Mouse (Mus musculus): ENCODE data around the gene En2. TPM values are rescaled to one million over a fixed set of nuclear protein-coding genes. Genes with fewer than 3 reads are reported as not detected.

En2 gene
- polyA plus RNA-seq, 1 experiment from 2014 or later: not detected

DNA sequence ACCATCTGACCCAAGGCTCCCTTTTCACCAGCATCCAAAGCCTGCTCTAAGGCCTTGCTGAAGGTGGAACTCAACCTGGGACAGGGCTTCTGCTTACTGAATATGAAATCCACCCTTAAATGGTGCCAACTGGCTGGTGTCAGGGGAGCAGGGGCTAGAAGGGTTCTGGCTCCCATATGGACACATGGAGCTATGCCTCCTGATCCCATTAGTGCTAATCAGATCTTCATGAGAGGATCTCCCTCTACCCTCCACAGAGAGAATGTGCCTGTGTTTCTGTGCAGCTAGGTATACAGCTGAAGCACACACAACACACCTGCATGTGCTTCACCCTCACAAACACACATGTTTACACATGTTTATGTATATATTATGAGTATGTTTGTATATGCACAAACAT lies 20.9 kb upstream of the En2 start:
- ATAC-seq: no peak
- Histone ChIP-seq H3K27me3 (replicated peaks) (peaks cover 30% of the 10 kb centered on the region), H3K9me3 (replicated peaks) (no peaks in the 10 kb centered on the region), H3K36me3 (no peaks in the 10 kb centered on the region), H3K9ac (no peak overlapping the region), H3K4me1 (no peaks in the 10 kb centered on the region), H3K4me3 (no peak overlapping the region), H3K27ac (no peak overlapping the region), H3K4me2 (no peak overlapping the region)

- Histone ChIP-seq H3K4me1 (no peaks in the 10 kb centered on the region), H3K9ac (no peak overlapping the region), H3K36me3 (no peaks in the 10 kb centered on the region), H3K27ac (no peak overlapping the region), H3K27me3 (replicated peaks) (peaks cover 39% of the 10 kb centered on the region), H3K9me3 (replicated peaks) (no peaks in the 10 kb centered on the region), H3K4me2 (no peak overlapping the region), H3K4me3 (no peak overlapping the region)
- 65% methylated on average over 8 of the region's 8 CpGs for WGBS (ENCODE audit: insufficient replicate concordance)
- ATAC-seq: no peak
Measured at GRCm38 (mm10) chr5:28146018-28146417, 19.5 kb upstream of the En2 start.

GRCm38 (mm10) chr5:28148473-28148872 lies 17.0 kb upstream of the En2 start:
- WGBS (ENCODE audit: insufficient replicate concordance): 42% methylated on average over 3 of the region's 3 CpGs
- Histone ChIP-seq H3K4me1 (no peaks in the 10 kb centered on the region), H3K4me3 (no peak overlapping the region), H3K36me3 (no peaks in the 10 kb centered on the region), H3K27me3 (replicated peaks) (peaks cover 54% of the 10 kb centered on the region), H3K27ac (no peak overlapping the region), H3K9me3 (replicated peaks) (no peaks in the 10 kb centered on the region), H3K4me2 (no peak overlapping the region), H3K9ac (no peak overlapping the region)
- no peak for ATAC-seq

DNA sequence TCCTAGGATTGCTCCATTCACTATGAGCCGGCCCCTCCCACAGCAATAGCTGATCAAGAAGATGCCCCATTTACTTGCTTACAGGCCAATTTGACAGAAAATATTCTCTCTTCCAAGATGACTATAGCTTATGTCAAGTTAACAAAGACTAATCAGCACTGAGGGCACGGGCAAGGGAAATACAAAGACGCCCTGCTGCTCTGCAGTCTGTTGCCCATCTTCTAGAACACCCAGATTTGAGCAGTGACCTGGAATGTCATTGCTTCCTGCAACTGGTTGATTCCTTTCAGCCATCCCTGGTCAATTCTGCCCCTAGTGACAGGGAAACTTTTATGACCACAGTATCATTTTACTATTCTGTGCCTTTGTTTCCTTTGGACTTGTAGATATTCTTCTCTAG lies 16.1 kb upstream of the En2 start:
- 50% methylated on average over 3 of the region's 3 CpGs for WGBS (ENCODE audit: insufficient replicate concordance)

DNA sequence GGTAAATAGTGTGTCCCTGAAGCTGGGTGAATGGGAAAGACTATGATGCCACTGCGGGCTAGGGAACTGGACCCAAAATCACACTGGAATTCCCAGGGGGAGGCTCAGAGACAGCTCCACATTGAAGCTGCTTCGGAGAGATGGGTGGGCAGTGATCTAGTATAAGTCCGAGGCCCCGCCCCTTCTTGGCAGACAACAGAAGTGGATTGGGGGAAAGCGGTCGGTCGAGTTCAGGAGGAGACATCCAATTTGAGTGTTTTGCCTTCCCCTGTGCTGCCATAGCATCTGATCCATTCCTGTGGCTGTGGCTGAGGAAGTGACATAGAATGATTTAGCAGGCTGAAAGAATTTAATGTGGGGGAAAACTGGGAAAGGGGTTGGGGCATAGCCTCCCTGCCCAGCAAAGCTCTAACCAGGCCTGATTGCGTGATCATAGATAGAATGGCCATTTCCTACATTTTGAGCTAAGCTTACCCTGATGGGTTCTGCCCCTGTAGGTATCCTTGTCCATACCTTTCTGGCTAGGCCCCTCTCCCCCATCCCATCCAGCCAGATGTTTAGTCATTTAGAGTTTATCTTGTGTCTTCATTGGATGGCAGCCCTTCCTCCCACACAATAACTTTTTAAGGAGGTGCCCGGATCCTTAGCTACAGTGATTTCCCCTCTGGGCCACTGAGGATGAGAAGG lies 8.3 kb upstream of the En2 start:
- Histone ChIP-seq H3K9ac (no peak overlapping the region), H3K36me3 (no peaks in the 10 kb centered on the region), H3K4me2 (no peak overlapping the region), H3K4me3 (no peak overlapping the region), H3K9me3 (replicated peaks) (no peaks in the 10 kb centered on the region), H3K27ac (no peak overlapping the region), H3K27me3 (replicated peaks) (peaks cover 98% of the 10 kb centered on the region), H3K4me1 (no peaks in the 10 kb centered on the region)
- ATAC-seq: no peak
- WGBS (ENCODE audit: insufficient replicate concordance): 5% methylated on average over 9 of the region's 9 CpGs

More for the DNA sequence above, 16.1 kb upstream of the En2 start:
- H3K4me3 ChIP-seq: no peak overlapping the region
- H3K9me3 ChIP-seq (replicated peaks): no peaks in the 10 kb centered on the region
- no peak for ATAC-seq
- no peaks in the 10 kb centered on the region for H3K4me1 ChIP-seq
- peaks cover 62% of the 10 kb centered on the region for H3K27me3 ChIP-seq (replicated peaks)
- H3K36me3 ChIP-seq: no peaks in the 10 kb centered on the region
- H3K9ac ChIP-seq: no peak overlapping the region
- H3K27ac ChIP-seq: no peak overlapping the region
- no peak overlapping the region for H3K4me2 ChIP-seq

- Histone ChIP-seq H3K4me1 (no peaks in the 10 kb centered on the region), H3K4me2 (no peak overlapping the region)
Measured at GRCm38 (mm10) chr5:28157781-28158180, 7.7 kb upstream of the En2 start.

DNA sequence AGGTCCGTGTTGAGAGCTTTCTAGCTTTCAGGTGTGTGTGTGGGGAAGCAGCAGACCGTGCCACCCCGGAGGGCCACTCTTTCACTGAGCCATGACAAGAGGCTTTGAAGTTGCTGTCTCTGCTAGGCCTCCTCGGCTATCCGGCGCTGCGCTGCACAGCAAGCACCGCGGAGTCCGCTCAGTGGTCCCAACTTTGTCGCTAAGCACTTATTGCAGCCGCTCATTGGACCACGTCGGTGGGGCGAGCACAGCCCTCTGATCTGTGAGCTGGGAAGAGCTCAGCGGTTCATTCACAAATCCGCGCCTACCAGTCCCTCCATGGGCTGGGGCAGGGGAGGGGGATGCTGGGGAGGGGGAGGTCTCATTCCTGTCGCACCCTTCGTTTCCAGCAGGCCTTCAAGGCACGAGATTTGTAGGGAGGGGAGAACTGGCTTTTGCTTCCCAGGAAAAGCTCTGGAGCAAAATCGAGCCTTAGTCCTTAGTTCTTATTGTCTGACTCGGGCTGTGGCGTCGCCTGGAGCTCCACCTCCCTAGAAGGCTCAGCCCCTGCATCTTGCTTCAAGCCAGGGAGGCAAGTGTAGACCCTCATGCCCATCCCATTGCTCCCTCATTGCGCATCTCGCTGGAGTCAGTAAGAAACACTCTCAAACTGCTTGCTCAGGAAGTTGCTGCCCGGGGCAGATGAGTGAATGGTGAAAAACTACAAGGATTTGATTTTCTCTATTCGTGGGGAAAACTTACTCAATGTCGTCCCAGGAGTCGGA lies 7.0 kb upstream of the En2 start:
- no peak overlapping the region for H3K4me2 ChIP-seq
- WGBS (ENCODE audit: insufficient replicate concordance): 3% methylated on average over 31 of the region's 31 CpGs
- H3K9me3 ChIP-seq (replicated peaks): no peaks in the 10 kb centered on the region
- no peak overlapping the region for H3K9ac ChIP-seq
- H3K36me3 ChIP-seq: no peaks in the 10 kb centered on the region
- no peak for ATAC-seq
- no peak overlapping the region for H3K27ac ChIP-seq
- H3K27me3 ChIP-seq (replicated peaks): peaks cover 98% of the 10 kb centered on the region
- H3K4me3 ChIP-seq: no peak overlapping the region
- no peaks in the 10 kb centered on the region for H3K4me1 ChIP-seq

More at GRCm38 (mm10) chr5:28157781-28158180, 7.7 kb upstream of the En2 start:
- WGBS (ENCODE audit: insufficient replicate concordance): 6% methylated on average over 17 of the region's 17 CpGs
- H3K4me3 ChIP-seq: no peak overlapping the region
- H3K27ac ChIP-seq: no peak overlapping the region
- no peaks in the 10 kb centered on the region for H3K9me3 ChIP-seq (replicated peaks)
- no peak for ATAC-seq
- H3K36me3 ChIP-seq: no peaks in the 10 kb centered on the region
- no peak overlapping the region for H3K9ac ChIP-seq
- H3K27me3 ChIP-seq (replicated peaks): peaks cover 98% of the 10 kb centered on the region

GRCm38 (mm10) chr5:28159072-28159458 lies 6.4 kb upstream of the En2 start:
- Histone ChIP-seq H3K27ac (no peak overlapping the region), H3K27me3 (replicated peaks) (peaks cover 98% of the 10 kb centered on the region), H3K4me2 (no peak overlapping the region), H3K4me3 (no peak overlapping the region), H3K9me3 (replicated peaks) (no peaks in the 10 kb centered on the region), H3K9ac (no peak overlapping the region), H3K36me3 (no peaks in the 10 kb centered on the region), H3K4me1 (no peaks in the 10 kb centered on the region)
- 3% methylated on average over 15 of the region's 15 CpGs for WGBS (ENCODE audit: insufficient replicate concordance)
- ATAC-seq: no peak

- WGBS (ENCODE audit: insufficient replicate concordance): 5% methylated on average over 8 of the region's 8 CpGs
- no peak for ATAC-seq
- H3K9ac ChIP-seq: no peak overlapping the region
Measured at GRCm38 (mm10) chr5:28159891-28160470, 5.5 kb upstream of the En2 start.

GRCm38 (mm10) chr5:28161383-28161937 lies 4.0 kb upstream of the En2 start:
- no peak for ATAC-seq
- 6% methylated on average over 20 of the region's 20 CpGs for WGBS (ENCODE audit: insufficient replicate concordance)
- Histone ChIP-seq H3K4me1 (peaks cover 7% of the 10 kb centered on the region; the same call in 1 of the 2 replicates), H3K27me3 (replicated peaks) (peaks cover 100% of the 10 kb centered on the region), H3K9me3 (replicated peaks) (no peaks in the 10 kb centered on the region), H3K4me3 (no peak overlapping the region), H3K9ac (no peak overlapping the region), H3K27ac (no peak overlapping the region), H3K36me3 (no peaks in the 10 kb centered on the region), H3K4me2 (no peak overlapping the region)

More at GRCm38 (mm10) chr5:28159891-28160470, 5.5 kb upstream of the En2 start:
- Histone ChIP-seq H3K36me3 (no peaks in the 10 kb centered on the region), H3K4me2 (no peak overlapping the region), H3K4me3 (no peak overlapping the region), H3K9me3 (replicated peaks) (no peaks in the 10 kb centered on the region), H3K27ac (no peak overlapping the region), H3K4me1 (no peaks in the 10 kb centered on the region), H3K27me3 (replicated peaks) (peaks cover 100% of the 10 kb centered on the region)

- Histone ChIP-seq H3K9ac (no peak overlapping the region), H3K27me3 (replicated peaks) (peaks cover 100% of the 10 kb centered on the region), H3K27ac (no peak overlapping the region), H3K4me1 (peaks cover 9% of the 10 kb centered on the region; the same call in 1 of the 2 replicates), H3K36me3 (no peaks in the 10 kb centered on the region), H3K9me3 (replicated peaks) (no peaks in the 10 kb centered on the region), H3K4me3 (no peak overlapping the region), H3K4me2 (no peak overlapping the region)
- no peak for ATAC-seq
- WGBS (ENCODE audit: insufficient replicate concordance): 1% methylated on average over 24 of the region's 24 CpGs
Measured at GRCm38 (mm10) chr5:28161938-28162402, 3.5 kb upstream of the En2 start.

GRCm38 (mm10) chr5:28163926-28164325 lies 1.6 kb upstream of the En2 start:
- Histone ChIP-seq H3K4me1 (peaks cover 15% of the 10 kb centered on the region; the same call in 1 of the 2 replicates), H3K9me3 (replicated peaks) (no peaks in the 10 kb centered on the region), H3K4me2 (no peak overlapping the region), H3K27me3 (replicated peaks) (peaks cover 100% of the 10 kb centered on the region), H3K27ac (no peak overlapping the region), H3K36me3 (no peaks in the 10 kb centered on the region), H3K4me3 (no peak overlapping the region), H3K9ac (no peak overlapping the region)
- WGBS (ENCODE audit: insufficient replicate concordance): 13% methylated on average over 1 of the region's 1 CpGs
- no peak for ATAC-seq

Data from liver, embryonic 12.5 days (tissue).